Mouse (Mus musculus) heart, postnatal 36 days (tissue): ENCODE data around the gene Fzd2. TPM values are rescaled to one million over a fixed set of nuclear protein-coding genes. Genes with fewer than 3 reads are reported as not detected.
"Not testable (repeated sequence)": the region's sequence is repeated elsewhere in the genome, so short reads cannot be mapped to it uniquely, and the experiment has no call there.

Experiments
- DNase-seq, 2 experiments: peaks; one replicate each; pipeline ENCODE4 v3.0.0; 2021 to 2022
- intact Hi-C: fragments of 180-260 bp; cut with DNase I; formaldehyde crosslinking; loops from one replicate; pipeline ENCODE4 v1.15.1; 2025
- total RNA-seq, 2 experiments: library from RNA; stranded (reverse); gene quantifications; 2 replicates each; pipeline ENCODE4 v1.2.3; 2021

Fzd2 gene
- 1 to 10 TPM; 3.1 to 5.4 TPM for total RNA-seq

DNA sequence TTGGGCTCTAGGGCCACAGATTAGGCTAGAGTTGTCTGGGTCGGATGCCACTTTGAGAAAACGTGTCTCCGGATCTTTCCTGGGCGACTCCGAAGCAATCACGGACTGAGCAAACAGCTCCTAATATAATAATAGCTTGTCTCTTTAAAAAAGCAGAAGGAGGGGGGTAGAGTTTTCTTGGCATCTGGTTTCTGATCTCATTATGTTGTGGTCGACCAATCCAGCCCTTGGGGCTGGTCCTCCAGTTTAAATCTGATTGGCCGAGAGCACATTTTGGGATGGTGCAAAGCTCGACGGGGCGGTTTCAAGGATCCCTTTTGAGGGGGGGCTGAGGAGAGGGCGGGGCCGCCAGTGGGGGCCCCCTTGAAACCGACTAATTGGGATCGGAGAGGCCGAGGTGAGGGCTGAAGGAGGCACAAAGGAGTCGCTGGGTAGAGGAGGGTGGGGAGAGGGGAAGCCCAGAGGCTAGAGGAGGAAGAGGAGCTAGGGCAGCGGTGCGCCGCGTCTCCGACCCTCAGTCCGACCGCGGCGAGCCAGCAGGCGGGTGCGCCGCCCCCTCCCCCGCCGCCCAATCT lies at the start of gene Fzd2:
TSS of gene Fzd2 (plus strand) at position 387 of the 575 bp plus-strand sequence.
- DNase-seq = peak; percentile 72 to 78
- intact Hi-C loops = no loop called here

- intact Hi-C loops = loop anchor here (5.0 to 10.0 kb wide), 3 partner anchors 48 to 1989 kb away; partner anchors contain the start of gene Ubtf
- peak in 1 of 2 experiments; percentile 43 for DNase-seq
Measured at GRCm38 (mm10) chr11:102555400-102556030, 48.7 kb upstream of the Fzd2 start.

DNA sequence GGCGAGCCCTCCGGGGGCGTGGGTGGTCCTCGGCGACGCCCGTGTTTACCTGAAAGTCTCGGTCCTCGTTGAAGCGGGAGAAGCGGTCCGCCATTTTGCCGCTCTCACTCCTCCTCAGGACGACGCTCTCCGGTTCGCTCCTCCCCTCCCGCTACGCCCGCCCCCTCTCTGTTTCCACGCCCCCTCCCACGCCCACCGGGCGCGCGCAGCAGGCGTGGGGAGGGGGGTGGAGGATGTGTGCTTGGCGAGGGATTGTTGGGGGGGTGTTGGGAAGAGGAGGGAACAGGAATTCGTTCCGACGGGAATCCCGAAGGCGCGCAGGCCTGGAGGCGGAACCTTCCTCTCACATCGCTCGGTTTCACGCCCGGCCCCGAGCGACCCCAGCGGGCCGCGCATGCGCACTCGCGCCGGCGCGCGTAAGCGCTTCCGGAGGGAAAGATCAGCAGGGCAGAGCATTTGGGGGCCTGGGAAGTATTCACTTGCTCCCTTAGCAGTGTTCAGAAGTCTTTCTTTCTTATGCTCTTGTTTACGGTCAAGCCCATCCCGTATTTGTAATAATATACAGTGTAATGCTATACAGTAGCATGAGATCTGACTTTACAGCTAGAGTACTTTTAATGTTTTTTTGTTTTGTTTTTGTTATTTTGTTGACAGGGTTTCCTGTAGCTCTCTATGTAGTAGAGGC lies 48.0 kb upstream of the Fzd2 start, which contains the start of gene Gpatch8:
TSS of gene Gpatch8 (minus strand) at position 362 of the 685 bp plus-strand sequence.
- intact Hi-C loops = loop anchor here (5.0 to 10.0 kb wide), 3 partner anchors 49 to 1989 kb away; partner anchors contain the start of gene Ubtf
- DNase-seq = peak; percentile 92 to 96

DNA sequence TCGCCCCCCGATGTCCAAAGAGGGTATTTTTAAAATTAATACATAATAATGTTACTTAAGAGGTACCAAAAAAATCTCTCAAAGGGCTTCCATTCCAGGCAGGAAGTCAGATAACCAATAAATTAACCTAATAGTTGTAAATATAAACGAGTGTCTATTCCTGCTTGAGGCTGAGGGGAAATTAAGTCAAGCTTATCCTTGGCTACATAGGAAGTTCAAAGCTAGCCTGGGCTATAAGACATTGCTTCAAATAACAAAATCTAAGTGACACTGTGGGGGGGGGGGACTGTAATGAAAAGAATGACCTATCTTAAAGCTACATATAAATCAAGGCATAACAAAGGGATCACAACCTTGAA lies 47.5 kb upstream of the Fzd2 start:
- DNase-seq = no peak
- intact Hi-C loops = loop anchor here (5.0 to 10.0 kb wide), 3 partner anchors 49 to 1988 kb away; partner anchors contain the start of gene Ubtf

GRCm38 (mm10) chr11:102557386-102557785 lies 46.8 kb upstream of the Fzd2 start:
- intact Hi-C loops = loop anchor here (5.0 to 10.0 kb wide), 3 partner anchors 50 to 1987 kb away; partner anchors contain the start of gene Ubtf

GRCm38 (mm10) chr11:102558704-102559103 lies 45.5 kb upstream of the Fzd2 start:
- no peak for DNase-seq
- intact Hi-C loops = loop anchor here (5.0 to 10.0 kb wide), 3 partner anchors 51 to 1986 kb away; partner anchors contain the start of gene Ubtf

More at GRCm38 (mm10) chr11:102557386-102557785, 46.8 kb upstream of the Fzd2 start:
- no peak for DNase-seq

DNA sequence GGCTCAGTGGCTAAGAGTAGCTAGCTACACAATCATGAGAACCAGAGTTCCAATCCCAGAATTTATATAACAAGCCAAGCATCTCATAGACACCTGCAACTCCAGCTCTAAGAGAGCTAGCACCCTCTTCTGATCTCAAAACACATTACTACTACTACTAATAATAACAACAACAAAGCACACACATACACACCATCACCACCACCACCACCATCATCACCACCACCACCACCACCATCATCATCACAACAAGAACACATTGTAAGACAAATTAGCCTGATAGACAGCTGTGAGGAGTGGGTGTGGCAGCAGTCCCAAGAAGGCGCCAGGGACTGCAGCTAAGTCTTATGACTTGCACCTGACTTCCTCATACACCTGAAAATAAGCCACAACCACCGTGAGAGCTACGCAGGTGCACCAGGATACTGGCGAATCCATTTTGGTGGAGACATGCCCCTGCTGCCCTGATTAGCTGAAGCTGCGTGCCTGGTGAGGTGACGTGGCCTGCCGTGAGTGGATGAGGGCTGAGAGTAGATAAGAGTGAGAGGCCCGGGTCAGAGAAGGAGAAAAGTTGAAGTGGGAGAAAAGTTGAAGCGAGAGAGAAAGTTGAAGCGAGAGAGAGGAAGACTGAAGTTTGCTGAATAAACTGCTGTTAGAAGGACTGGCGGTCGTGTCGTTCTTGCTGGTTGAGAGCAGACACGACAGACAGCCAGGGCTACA lies 39.1 kb upstream of the Fzd2 start:
- DNase-seq, intact Hi-C loops: not testable (repeated sequence)

DNA sequence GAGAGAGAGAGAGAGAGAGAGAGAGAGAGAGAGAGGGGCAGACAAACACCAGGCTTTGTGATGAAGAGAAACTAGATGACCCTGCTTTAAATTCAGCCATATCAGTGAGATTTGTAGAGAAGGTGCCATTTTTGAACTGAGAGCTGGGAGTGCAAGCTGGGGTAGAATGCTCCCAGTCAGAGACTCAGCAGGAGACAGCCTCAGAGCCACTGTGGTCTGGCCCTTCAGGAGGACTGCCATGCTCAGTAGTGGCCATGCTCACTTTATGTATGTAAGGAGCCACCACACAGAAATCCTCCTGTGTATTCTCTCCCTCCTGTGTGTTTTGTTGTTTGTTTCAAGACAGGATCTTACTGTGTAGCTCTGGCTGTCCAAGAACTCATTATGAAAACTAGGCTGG lies 38.5 kb upstream of the Fzd2 start:
- no peak for DNase-seq
- intact Hi-C loops = no loop called here

DNA sequence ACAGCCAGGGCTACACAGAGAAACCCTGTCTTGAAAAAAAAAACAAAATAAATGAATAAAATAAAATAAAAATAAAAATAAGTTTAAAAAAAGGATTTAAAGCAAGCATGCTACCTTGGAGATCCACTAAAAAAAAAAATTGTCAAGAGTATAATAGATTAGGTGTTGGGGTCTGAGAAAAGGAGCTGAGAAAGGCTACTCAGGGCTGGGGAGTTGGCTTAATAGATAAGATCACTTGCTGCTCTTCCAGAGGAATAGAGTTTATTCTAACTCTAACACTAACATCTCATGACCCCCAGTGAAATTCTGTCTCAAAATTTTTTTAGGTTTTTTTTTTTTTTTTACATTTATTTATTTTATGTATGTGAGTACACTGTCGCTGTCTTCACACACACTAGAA lies 37.9 kb upstream of the Fzd2 start:
- DNase-seq = no peak
- intact Hi-C loops = no loop called here

DNA sequence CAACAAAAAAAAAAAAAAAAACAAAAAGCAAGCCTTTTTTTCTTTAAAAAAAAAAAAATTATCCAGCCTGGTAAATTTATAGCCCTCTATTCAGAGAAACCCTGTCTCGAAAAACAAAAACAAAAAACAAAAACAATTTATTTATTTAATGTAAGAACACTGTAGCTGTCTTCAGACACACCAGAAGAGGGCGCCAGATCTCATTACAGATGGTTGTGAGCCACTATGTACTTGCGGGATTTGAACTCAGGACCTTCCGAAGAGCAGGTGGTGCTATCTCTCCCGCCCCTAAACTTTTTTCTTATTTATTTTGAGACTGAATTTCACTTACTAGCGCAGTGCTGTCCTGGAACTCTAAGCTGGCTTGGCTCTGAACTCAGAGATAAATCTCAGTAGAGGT lies 37.0 kb upstream of the Fzd2 start:
- no peak for DNase-seq
- intact Hi-C loops = no loop called here

DNA sequence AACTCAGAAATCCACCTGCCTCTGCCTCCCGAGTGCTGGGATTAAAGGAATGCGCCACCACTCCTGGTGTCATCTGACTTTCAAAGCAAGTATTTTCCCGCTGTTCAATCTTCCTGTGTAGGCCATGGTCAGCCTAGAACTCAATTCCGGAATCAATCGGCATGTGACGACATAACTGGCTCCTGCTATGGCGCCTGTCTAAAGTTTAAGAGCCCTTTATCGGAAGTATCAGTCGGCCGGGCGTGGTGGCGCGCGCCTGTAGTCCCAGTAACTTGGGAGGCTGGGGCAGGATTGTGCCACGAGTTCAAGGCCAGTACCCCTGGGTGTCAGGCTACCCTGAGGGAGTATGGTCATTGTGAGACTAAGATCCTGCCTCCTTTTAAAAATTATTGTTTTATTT lies 36.5 kb upstream of the Fzd2 start:
- intact Hi-C loops = no loop called here
- no peak for DNase-seq

DNA sequence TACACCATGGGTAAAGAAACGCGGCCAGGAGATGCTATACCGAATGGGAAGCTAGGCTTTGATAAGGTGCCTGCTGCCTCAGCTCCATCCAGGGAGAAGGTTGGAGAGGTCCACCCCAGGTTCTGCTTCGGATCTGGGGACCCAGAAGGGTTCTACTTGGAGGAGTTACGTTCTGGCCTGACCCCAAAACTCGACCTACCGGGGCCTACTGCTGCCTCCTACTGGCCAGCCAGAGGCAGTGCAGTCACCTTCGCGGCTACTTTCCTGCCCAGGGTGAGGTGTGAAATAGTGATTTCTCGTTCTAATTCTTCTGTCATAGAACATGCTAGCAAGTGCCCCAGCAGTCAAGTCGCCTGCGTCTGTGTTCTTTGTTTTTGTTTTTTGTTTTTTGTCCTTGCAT lies 36.0 kb upstream of the Fzd2 start:
- DNase-seq = no peak
- intact Hi-C loops = no loop called here

DNA sequence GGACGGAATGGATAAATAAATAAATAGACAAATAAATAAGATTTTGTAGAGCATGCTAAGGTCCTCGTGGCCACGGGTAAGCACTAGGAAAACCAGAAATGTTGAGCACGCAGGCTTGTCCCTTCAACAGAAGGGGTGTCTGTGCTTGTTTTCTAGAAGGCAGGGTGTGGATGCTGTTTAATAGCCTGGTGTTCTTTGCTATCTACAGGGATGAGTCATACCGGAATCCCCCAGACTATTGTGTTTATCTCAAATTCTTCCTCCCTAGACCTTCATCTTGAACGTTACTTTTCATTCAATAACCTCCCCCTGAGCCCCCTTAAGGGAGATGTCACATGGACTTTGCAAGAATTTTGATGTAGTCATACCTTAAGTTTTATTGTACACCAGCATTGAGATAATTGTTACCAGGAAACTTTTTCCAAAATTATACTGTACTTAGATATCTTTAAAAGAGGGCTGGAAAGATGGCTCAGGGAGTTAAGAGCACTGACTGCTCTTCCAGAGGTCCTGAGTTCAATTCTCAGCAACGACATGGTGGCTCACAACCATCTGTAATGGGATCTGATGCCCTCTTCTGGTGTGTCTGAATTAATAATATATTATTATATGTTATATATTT lies 35.3 kb upstream of the Fzd2 start:
- no peak for DNase-seq
- intact Hi-C loops = no loop called here

DNA sequence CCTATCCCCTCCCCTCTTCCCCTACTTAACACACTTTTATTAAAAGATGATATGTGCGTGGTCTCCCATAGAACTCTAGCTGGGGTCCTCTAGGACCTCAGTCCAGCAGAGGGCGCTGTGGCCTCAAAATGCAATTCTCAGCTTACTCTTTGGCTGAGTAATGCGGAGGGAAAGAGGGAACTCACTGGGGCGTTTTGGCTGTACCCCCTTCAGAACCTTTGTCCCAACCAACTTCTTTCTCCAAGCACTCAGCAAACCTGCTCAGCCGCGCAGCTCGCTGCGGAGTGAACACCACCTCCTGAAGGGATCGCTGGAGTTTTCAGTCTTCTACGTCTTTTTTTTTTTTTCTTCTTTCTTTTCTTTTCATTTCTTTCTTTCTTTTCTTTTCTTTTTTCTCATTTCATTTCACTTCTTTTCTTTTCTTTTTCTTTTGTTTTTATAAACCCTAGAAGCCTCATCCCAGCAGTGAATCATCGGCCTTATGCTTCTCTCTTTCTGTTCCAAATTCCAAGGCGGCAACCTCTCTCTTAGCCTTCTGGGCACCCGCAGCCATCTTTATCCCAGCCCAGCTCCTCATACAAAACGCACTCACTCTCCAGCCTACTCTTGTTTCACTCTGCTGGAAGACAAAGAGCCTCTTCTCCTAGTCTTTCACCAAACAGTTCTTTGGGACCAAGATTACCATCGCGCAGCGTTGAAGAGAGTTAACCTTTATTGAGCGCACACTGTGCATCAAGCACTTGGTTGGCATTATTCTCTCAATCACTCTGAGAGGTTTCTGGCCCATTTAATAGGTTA lies 31.1 kb upstream of the Fzd2 start:
- DNase-seq = peak; percentile 87 to 95
- intact Hi-C loops = loop anchor here (1.0 kb wide), 1 partner anchor 78 kb away; no protein-coding TSS in a partner anchor

DNA sequence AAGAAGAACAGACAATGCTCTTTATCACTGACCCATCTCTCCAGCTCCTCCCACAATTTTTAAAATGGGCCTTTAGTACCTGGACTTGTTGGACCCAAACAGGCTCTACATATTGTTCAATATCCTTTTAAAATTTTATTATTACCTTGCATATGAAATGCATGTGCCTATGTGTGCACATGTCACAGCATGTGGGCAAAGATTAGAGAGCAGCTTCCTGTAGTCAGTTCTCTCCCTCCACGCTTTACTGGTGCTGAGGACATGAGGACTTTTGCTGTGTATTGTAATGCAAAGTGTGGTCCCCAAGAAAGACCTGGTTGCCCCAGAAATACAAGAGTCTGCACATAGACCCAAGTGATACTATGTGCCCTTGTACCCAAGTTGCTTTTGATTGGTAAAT lies 29.2 kb upstream of the Fzd2 start:
- no peak for DNase-seq
- intact Hi-C loops = no loop called here

GRCm38 (mm10) chr11:102576050-102576754 lies 28.0 kb upstream of the Fzd2 start:
- DNase-seq = no peak
- intact Hi-C loops = loop anchor here (2.0 kb wide), 1 partner anchor 89 kb away; no protein-coding TSS in a partner anchor

GRCm38 (mm10) chr11:102578341-102579118 lies 25.7 kb upstream of the Fzd2 start:
- peak; percentile 85 to 88 for DNase-seq
- intact Hi-C loops = loop anchor here (2.0 kb wide), 1 partner anchor 28 kb away; no protein-coding TSS in a partner anchor
